Mouse (Mus musculus): ENCODE data around the gene Spata21. TPM values are rescaled to one million over a fixed set of nuclear protein-coding genes. Genes with fewer than 3 reads are reported as not detected.

The Spata21 gene
- polyA plus RNA-seq, 1 experiment = not detected

DNA sequence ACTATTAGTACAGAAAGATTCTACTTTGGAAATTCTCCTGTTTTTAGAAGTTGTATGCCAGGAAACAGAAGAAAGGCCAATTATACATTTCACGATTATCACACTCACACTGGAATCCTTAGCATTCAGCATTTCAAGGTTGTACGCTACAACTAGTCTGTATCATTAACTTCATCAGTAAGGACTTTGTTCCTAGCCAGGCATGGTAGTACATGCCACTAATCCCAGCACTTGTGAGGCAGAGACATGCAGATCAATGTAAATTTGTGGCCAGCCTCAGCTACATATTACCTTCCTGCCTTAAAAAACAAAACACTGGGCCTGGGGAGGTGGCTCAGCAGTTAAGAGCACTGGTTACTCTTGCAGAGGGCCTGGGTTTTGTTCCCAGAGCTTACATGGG, 70.5 kb downstream of the Spata21 start:
- no peak for TF ChIP-seq GATA1 (IDR thresholded peaks at IDR 0.05; ENCODE audit: low read length)

DNA sequence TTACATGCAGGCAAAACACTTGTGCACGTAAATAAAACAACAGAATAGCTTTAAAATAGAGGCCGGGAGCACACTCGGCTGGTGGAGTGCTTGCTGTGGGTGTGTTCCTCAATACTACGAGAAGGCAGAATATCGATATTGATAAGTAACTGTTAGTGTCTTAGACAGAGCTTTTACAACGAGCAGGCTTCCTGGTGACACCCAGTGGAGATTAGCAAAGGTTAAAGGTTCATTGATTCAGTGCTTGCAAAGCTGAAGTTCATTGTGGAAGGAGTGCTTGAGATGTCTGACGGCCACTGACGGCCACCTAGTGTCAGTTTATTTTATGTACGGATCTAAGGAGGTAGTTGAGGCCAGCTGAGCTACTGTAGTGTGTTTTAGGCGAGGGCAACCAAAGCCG, 71.0 kb downstream of the Spata21 start:
- peak; percentile 50 for TF ChIP-seq GATA1 (IDR thresholded peaks at IDR 0.05; ENCODE audit: low read length)

DNA sequence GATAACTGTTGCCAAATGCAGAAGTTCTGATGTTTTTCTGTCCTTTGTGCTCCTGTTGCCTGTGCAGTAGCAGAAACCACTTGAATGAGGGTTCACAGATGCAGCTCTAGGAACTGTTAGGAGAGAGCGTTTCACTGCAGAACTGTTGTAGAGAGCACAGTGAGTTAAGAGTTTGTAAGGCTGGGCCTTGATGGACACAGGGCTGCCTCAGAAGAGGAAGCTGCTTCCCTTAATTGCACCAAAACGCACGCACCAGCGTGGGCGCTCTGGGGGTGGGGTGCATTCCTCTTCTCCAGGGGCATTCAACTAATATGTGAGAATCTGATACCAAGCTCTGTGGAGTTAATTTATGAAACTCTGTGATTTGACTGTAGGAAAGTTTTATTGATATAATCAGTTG, 71.5 kb downstream of the Spata21 start:
- TF ChIP-seq GATA1 (IDR thresholded peaks at IDR 0.05; ENCODE audit: low read length) = no peak

DNA sequence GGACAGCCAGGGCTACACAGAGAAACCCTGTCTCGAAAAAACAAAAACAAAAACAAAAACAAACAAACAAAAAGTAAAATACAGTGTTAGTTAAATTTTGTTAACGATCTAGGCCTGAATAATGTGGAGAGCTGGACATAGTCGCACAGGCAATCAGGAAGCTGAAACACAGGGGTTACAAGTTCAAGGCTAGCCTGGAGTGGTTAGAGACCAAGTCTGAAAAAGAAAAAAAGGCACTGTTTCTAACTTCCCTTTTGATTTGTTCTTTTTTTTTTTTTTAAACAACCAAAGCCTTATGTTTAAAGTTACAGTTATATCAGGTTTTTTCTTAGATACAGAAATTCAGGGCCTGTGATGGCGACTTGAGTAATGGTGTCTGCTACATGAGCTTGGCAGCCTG, 72.1 kb downstream of the Spata21 start:
- TF ChIP-seq GATA1 (IDR thresholded peaks at IDR 0.05; ENCODE audit: low read length) = no peak

DNA sequence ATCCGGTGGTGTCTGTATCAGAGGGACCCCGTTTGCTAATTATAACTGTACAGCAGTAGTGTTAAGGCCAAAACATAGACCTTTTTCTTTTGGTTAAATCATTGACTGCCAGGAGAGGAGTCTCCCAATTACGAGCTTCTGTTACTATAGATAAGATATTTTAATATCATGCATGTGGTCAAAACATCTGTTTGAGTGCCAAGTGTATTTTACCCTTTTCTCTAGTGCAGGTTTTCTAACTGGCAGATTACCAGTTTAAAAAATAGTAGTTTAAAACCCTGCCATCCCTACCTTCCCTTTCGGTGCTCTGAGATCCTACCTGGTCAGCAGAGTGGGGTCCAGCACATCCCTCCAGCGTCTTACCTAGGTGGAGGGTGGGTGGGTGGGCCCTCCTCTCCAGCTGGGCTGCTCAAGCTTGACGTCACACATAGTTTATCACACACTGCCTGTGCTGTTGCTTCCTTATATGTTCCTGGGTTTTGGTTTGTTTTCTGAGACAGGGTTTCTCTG, 73.6 kb downstream of the Spata21 start:
- TF ChIP-seq GATA1 (IDR thresholded peaks at IDR 0.05; ENCODE audit: low read length) = peak; percentile 68

Other genes starting within 250 kb of the Spata21 start
- gene Padi1, start 242.6 kb upstream of the Spata21 start, polyA plus RNA-seq (2012) = 0.05 TPM in 1 of 2 replicates, not detected in the other
- gene Padi2, start 182.0 kb upstream of the Spata21 start, polyA plus RNA-seq (2012) = not detected in 2 replicates
- 113 and 184 TPM in 2 replicates for gene Sdhb, start 127.1 kb upstream of the Spata21 start, polyA plus RNA-seq (2012)
- gene Atp13a2, start 101.5 kb upstream of the Spata21 start, polyA plus RNA-seq (2012) = 94.6 and 123 TPM in 2 replicates
- gene Mfap2, start 77.9 kb upstream of the Spata21 start, polyA plus RNA-seq (2012) = not detected in 2 replicates
- gene Crocc, start 27.8 kb upstream of the Spata21 start, polyA plus RNA-seq (2012) = 1.6 and 2.6 TPM in 2 replicates
- 130 and 158 TPM in 2 replicates for gene Necap2, start 10.0 kb upstream of the Spata21 start, polyA plus RNA-seq (2012)
- gene Szrd1, start 51.4 kb downstream of the Spata21 start, polyA plus RNA-seq (2012) = 134 and 153 TPM in 2 replicates
- 14.9 and 15.3 TPM in 2 replicates for gene Fbxo42, start 59.6 kb downstream of the Spata21 start, polyA plus RNA-seq (2012)
- 0.76 and 0.92 TPM in 2 replicates for gene Rsg1, start 125.6 kb downstream of the Spata21 start, polyA plus RNA-seq (2012)
- not detected in 2 replicates for gene Arhgef19, start 151.2 kb downstream of the Spata21 start, polyA plus RNA-seq (2012)
- gene Epha2, start 212.9 kb downstream of the Spata21 start, polyA plus RNA-seq (2012) = 0.02 TPM in 1 of 2 replicates, not detected in the other

All from G1E-ER4 (cell line).